Mouse (Mus musculus): ENCODE results near the gene Sstr2. TPM values are rescaled to one million over a fixed set of nuclear protein-coding genes. Genes with fewer than 3 reads are reported as not detected.
"Not testable (repeated sequence)": the region's sequence is repeated elsewhere in the genome, so short reads cannot be mapped to it uniquely, and the experiment has no call there.

Gene Sstr2
- polyA plus RNA-seq, 1 experiment from 2014 or later, result not detected

- Histone ChIP-seq H3K27ac (no peak overlapping the region), H3K4me3 (ENCODE audit: inconsistent target) (no peak overlapping the region), H3K79me2 (ENCODE audit: inconsistent target) (peaks cover 6% of the 10 kb centered on the region; the same call in 1 of the 2 replicates), H3K36me3 (ENCODE audit: inconsistent target) (peaks cover 84% of the 10 kb centered on the region)
- WGBS (ENCODE audit: missing documents), result 88% methylated on average over 4 of the region's 4 CpGs
These were observed 38.1 kb downstream of the Sstr2 start for GRCm38 (mm10) chr11:113657221-113657620.

- H3K36me3 ChIP-seq (ENCODE audit: inconsistent target), result peaks cover 77% of the 10 kb centered on the region
- no peak overlapping the region for H3K4me3 ChIP-seq (ENCODE audit: inconsistent target)
- WGBS (ENCODE audit: missing documents), result 87% methylated on average over 8 of the region's 8 CpGs
- H3K79me2 ChIP-seq (ENCODE audit: inconsistent target), result peaks cover 11% of the 10 kb centered on the region; the same call in 1 of the 2 replicates
- H3K27ac ChIP-seq, result no peak overlapping the region
These were observed 39.2 kb downstream of the Sstr2 start for GRCm38 (mm10) chr11:113658319-113658718.

- peaks cover 16% of the 10 kb centered on the region; the same call in 1 of the 2 replicates for H3K79me2 ChIP-seq (ENCODE audit: inconsistent target)
- WGBS (ENCODE audit: missing documents), result 91% methylated on average over 4 of the region's 4 CpGs
- H3K36me3 ChIP-seq (ENCODE audit: inconsistent target), result peaks cover 73% of the 10 kb centered on the region
- H3K4me3 ChIP-seq (ENCODE audit: inconsistent target), result no peak overlapping the region
- no peak overlapping the region for H3K27ac ChIP-seq
These were observed 39.6 kb downstream of the Sstr2 start for GRCm38 (mm10) chr11:113658763-113659162.

GRCm38 (mm10) chr11:113660213-113660612 lies 41.1 kb downstream of the Sstr2 start:
- Histone ChIP-seq H3K36me3 (ENCODE audit: inconsistent target) (peaks cover 58% of the 10 kb centered on the region), H3K79me2 (ENCODE audit: inconsistent target) (peaks cover 30% of the 10 kb centered on the region)
- H3K27ac ChIP-seq; H3K4me3 ChIP-seq (ENCODE audit: inconsistent target): not testable (repeated sequence)
- WGBS (ENCODE audit: missing documents), result 100% methylated on average over 1 of the region's 3 CpGs

GRCm38 (mm10) chr11:113660940-113661339 lies 41.8 kb downstream of the Sstr2 start:
- peaks cover 56% of the 10 kb centered on the region for H3K36me3 ChIP-seq (ENCODE audit: inconsistent target)
- H3K79me2 ChIP-seq (ENCODE audit: inconsistent target), result peaks cover 38% of the 10 kb centered on the region
- 41% methylated on average over 11 of the region's 11 CpGs for WGBS (ENCODE audit: missing documents)
- H3K27ac ChIP-seq, result no peak overlapping the region
- H3K4me3 ChIP-seq (ENCODE audit: inconsistent target), result no peak overlapping the region

- no peak overlapping the region for H3K27ac ChIP-seq
- H3K79me2 ChIP-seq (ENCODE audit: inconsistent target), result peaks cover 47% of the 10 kb centered on the region
- no peak overlapping the region for H3K4me3 ChIP-seq (ENCODE audit: inconsistent target)
- WGBS (ENCODE audit: missing documents), result 84% methylated on average over 17 of the region's 18 CpGs
- peaks cover 46% of the 10 kb centered on the region for H3K36me3 ChIP-seq (ENCODE audit: inconsistent target)
These were observed 42.8 kb downstream of the Sstr2 start for GRCm38 (mm10) chr11:113661835-113662351.

GRCm38 (mm10) chr11:113664279-113664678 lies 45.1 kb downstream of the Sstr2 start:
- peaks cover 23% of the 10 kb centered on the region for H3K36me3 ChIP-seq (ENCODE audit: inconsistent target)

GRCm38 (mm10) chr11:113666205-113666604 lies 47.1 kb downstream of the Sstr2 start:
- Histone ChIP-seq H3K36me3 (ENCODE audit: inconsistent target) (peaks cover 18% of the 10 kb centered on the region), H3K79me2 (ENCODE audit: inconsistent target) (peaks cover 90% of the 10 kb centered on the region), H3K4me3 (ENCODE audit: inconsistent target) (no peak overlapping the region), H3K27ac (no peak overlapping the region)
- 73% methylated on average over 6 of the region's 6 CpGs for WGBS (ENCODE audit: missing documents)

More at GRCm38 (mm10) chr11:113664279-113664678, 45.1 kb downstream of the Sstr2 start:
- Histone ChIP-seq H3K27ac (no peak overlapping the region), H3K79me2 (ENCODE audit: inconsistent target) (peaks cover 71% of the 10 kb centered on the region), H3K4me3 (ENCODE audit: inconsistent target) (no peak overlapping the region)
- 85% methylated on average over 2 of the region's 2 CpGs for WGBS (ENCODE audit: missing documents)

- Histone ChIP-seq H3K79me2 (ENCODE audit: inconsistent target) (peaks cover 94% of the 10 kb centered on the region), H3K4me3 (ENCODE audit: inconsistent target) (no peak overlapping the region), H3K27ac (no peak overlapping the region), H3K36me3 (ENCODE audit: inconsistent target) (peaks cover 14% of the 10 kb centered on the region)
- 34% methylated on average over 9 of the region's 10 CpGs for WGBS (ENCODE audit: missing documents)
These were observed 47.5 kb downstream of the Sstr2 start for GRCm38 (mm10) chr11:113666648-113667047.

- H3K79me2 ChIP-seq (ENCODE audit: inconsistent target), result peaks cover 94% of the 10 kb centered on the region
- WGBS (ENCODE audit: missing documents), result 100% methylated on average over 2 of the region's 2 CpGs
- peaks cover 9% of the 10 kb centered on the region for H3K36me3 ChIP-seq (ENCODE audit: inconsistent target)
- no peak overlapping the region for H3K27ac ChIP-seq
- H3K4me3 ChIP-seq (ENCODE audit: inconsistent target), result no peak overlapping the region
These were observed 48.0 kb downstream of the Sstr2 start for GRCm38 (mm10) chr11:113667122-113667521.

GRCm38 (mm10) chr11:113667704-113668103 lies 48.6 kb downstream of the Sstr2 start:
- 76% methylated on average over 3 of the region's 4 CpGs for WGBS (ENCODE audit: missing documents)
- Histone ChIP-seq H3K27ac (no peak overlapping the region), H3K36me3 (ENCODE audit: inconsistent target) (peaks cover 4% of the 10 kb centered on the region)

GRCm38 (mm10) chr11:113668857-113669256 lies 49.7 kb downstream of the Sstr2 start:
- peaks cover 14% of the 10 kb centered on the region; the same call in 1 of the 2 replicates for H3K36me3 ChIP-seq (ENCODE audit: inconsistent target)
- WGBS (ENCODE audit: missing documents), result 51% methylated on average over 5 of the region's 5 CpGs
- no peak overlapping the region for H3K4me3 ChIP-seq (ENCODE audit: inconsistent target)
- peaks cover 100% of the 10 kb centered on the region for H3K79me2 ChIP-seq (ENCODE audit: inconsistent target)
- no peak overlapping the region for H3K27ac ChIP-seq

More at GRCm38 (mm10) chr11:113667704-113668103, 48.6 kb downstream of the Sstr2 start:
- no peak overlapping the region for H3K4me3 ChIP-seq (ENCODE audit: inconsistent target)
- H3K79me2 ChIP-seq (ENCODE audit: inconsistent target), result peaks cover 98% of the 10 kb centered on the region

- H3K79me2 ChIP-seq (ENCODE audit: inconsistent target), result peaks cover 100% of the 10 kb centered on the region
- 69% methylated on average over 3 of the region's 4 CpGs for WGBS (ENCODE audit: missing documents)
- H3K36me3 ChIP-seq (ENCODE audit: inconsistent target), result peaks cover 20% of the 10 kb centered on the region; the same call in 1 of the 2 replicates
- no peak overlapping the region for H3K27ac ChIP-seq
- no peak overlapping the region for H3K4me3 ChIP-seq (ENCODE audit: inconsistent target)
These were observed 50.6 kb downstream of the Sstr2 start for GRCm38 (mm10) chr11:113669711-113670110.

GRCm38 (mm10) chr11:113673614-113674013 lies 54.5 kb downstream of the Sstr2 start:
- Histone ChIP-seq H3K4me3 (ENCODE audit: inconsistent target) (no peak overlapping the region), H3K27ac (no peak overlapping the region), H3K36me3 (ENCODE audit: inconsistent target) (peaks cover 25% of the 10 kb centered on the region; the same call in 1 of the 2 replicates), H3K79me2 (ENCODE audit: inconsistent target) (peaks cover 100% of the 10 kb centered on the region)
- WGBS (ENCODE audit: missing documents), result 97% methylated on average over 4 of the region's 4 CpGs

GRCm38 (mm10) chr11:113674595-113674994 lies 55.5 kb downstream of the Sstr2 start:
- 99% methylated on average over 5 of the region's 5 CpGs for WGBS (ENCODE audit: missing documents)
- H3K4me3 ChIP-seq (ENCODE audit: inconsistent target), result no peak overlapping the region
- peaks cover 25% of the 10 kb centered on the region; the same call in 1 of the 2 replicates for H3K36me3 ChIP-seq (ENCODE audit: inconsistent target)
- H3K79me2 ChIP-seq (ENCODE audit: inconsistent target), result peaks cover 100% of the 10 kb centered on the region
- H3K27ac ChIP-seq, result no peak overlapping the region

All from macrophage (primary cell).